Mouse (Mus musculus): ENCODE data around the gene Mmaa. TPM values are rescaled to one million over a fixed set of nuclear protein-coding genes. Genes with fewer than 3 reads are reported as not detected.

The Mmaa gene
- polyA plus RNA-seq, 1 experiment: 0.04 TPM

DNA sequence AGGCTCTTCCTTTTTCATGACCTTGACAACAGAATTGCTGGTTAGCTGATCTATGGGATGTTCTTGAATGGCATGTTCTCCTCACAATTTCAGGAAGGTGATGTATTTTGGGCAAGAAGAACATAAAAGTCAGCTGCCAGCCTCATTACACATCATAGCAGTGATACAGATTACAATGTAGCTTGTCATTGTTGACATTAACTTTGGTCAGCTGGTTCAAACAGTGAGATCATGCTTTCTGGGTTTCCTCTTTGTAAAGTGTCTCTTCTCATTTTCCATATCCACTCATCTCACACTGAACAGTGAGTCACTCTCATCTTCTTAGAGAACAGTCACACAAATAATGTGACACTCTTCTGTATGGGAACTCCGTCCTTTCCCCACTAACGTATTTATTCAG, 51.3 kb downstream of the Mmaa start:
- no peaks in the 10 kb centered on the region for H3K36me3 ChIP-seq (ENCODE audit: control insufficient read depth)
- no peaks in the 10 kb centered on the region for H3K27me3 ChIP-seq (ENCODE audit: control insufficient read depth)
- H3K4me1 ChIP-seq (ENCODE audit: control insufficient read depth): no peaks in the 10 kb centered on the region
- H3K9me3 ChIP-seq (ENCODE audit: control insufficient read depth, low read length): no peaks in the 10 kb centered on the region
- no peak for TF ChIP-seq TAL1 (IDR thresholded peaks at IDR 0.05; ENCODE audit: low read length)
- no peak for TF ChIP-seq GATA1 (IDR thresholded peaks at IDR 0.05; ENCODE audit: low read length)
- no peak overlapping the region for H3K4me3 ChIP-seq (replicated peaks)

DNA sequence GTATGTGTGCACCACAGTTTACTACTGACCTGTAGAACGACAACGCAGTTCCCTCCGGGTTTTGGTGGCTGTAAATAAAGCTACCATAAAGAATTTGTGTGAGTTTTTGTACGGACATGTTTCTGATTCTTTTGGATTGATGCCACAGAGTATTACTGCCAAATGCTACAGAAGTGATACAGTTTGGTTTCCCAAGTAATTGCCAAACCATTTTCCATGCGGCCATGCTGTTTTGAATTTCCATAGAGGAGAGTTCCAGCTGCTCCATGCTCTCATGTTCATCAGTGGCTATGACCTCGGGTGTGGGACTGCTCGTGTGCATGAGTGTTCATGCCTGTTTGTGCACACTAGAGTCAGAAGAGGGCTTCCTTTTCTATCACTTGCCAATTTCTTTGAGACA, 54.7 kb downstream of the Mmaa start:
- no peaks in the 10 kb centered on the region for H3K9me3 ChIP-seq (ENCODE audit: control insufficient read depth, low read length)
- no peaks in the 10 kb centered on the region for H3K27me3 ChIP-seq (ENCODE audit: control insufficient read depth)
- H3K4me1 ChIP-seq (ENCODE audit: control insufficient read depth): no peaks in the 10 kb centered on the region
- TF ChIP-seq GATA1 (IDR thresholded peaks at IDR 0.05; ENCODE audit: low read length) (no peak), TAL1 (IDR thresholded peaks at IDR 0.05; ENCODE audit: low read length) (no peak)
- H3K4me3 ChIP-seq (replicated peaks): no peak overlapping the region
- H3K36me3 ChIP-seq (ENCODE audit: control insufficient read depth): no peaks in the 10 kb centered on the region

DNA sequence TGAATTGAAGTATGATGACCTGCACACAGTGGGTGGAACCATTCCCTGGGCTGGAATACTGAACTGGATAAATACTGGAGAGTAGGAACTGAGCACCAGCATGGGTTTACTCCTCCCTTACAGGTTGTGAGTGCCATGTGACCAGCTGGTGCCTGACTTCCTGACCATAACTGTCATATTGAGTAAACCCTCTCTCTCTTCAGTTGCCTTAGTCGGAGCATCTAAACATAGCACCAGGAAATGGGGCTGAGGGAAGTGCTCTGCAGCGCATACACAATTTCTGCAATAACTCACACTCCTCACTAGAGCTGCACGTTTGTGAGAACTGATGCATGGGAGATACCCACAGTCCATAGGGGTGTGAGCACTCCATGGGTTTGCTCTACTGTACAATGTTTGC, 55.4 kb downstream of the Mmaa start:
- H3K27me3 ChIP-seq (ENCODE audit: control insufficient read depth): no peaks in the 10 kb centered on the region
- TF ChIP-seq TAL1 (IDR thresholded peaks at IDR 0.05; ENCODE audit: low read length) (no peak), GATA1 (IDR thresholded peaks at IDR 0.05; ENCODE audit: low read length) (no peak)
- no peaks in the 10 kb centered on the region for H3K9me3 ChIP-seq (ENCODE audit: control insufficient read depth, low read length)
- no peaks in the 10 kb centered on the region for H3K36me3 ChIP-seq (ENCODE audit: control insufficient read depth)
- no peaks in the 10 kb centered on the region for H3K4me1 ChIP-seq (ENCODE audit: control insufficient read depth)
- no peak overlapping the region for H3K4me3 ChIP-seq (replicated peaks)

DNA sequence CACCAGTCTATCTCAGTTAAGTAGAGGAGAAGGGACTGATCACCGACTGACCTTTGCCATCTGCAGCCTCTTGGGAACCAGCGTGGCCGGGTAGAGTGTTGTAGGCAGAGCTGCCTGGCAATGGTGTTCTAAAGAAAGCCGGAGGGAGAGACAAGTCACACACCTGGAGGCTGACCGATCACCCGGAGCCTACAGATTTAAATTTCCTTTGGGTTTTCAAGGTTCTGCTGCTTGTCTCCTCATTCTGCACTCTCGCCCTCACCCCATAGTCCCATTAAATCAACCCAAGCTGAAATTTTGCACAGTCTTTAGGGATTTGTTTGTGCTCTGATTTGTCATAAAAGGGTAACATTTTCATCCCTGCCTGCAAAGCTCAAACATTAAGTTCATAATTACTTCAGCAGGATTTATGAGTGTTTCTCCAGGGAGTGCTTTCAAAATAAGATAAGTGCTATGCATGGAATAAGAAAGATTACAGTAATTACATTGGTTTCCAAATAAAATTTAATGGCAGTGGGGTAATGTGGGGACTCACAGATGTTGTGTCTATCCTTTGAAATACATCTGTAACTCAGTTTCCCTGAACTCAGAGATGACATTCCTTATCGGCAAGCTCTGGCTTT, 65.4 kb downstream of the Mmaa start:
- H3K9me3 ChIP-seq (ENCODE audit: control insufficient read depth, low read length): no peaks in the 10 kb centered on the region; the same call in 1 of the 2 replicates
- H3K4me3 ChIP-seq (replicated peaks): no peak overlapping the region
- TF ChIP-seq TAL1 (IDR thresholded peaks at IDR 0.05; ENCODE audit: low read length) (no peak), GATA1 (IDR thresholded peaks at IDR 0.05; ENCODE audit: low read length) (no peak)
- H3K4me1 ChIP-seq (ENCODE audit: control insufficient read depth): no peaks in the 10 kb centered on the region
- H3K27me3 ChIP-seq (ENCODE audit: control insufficient read depth): no peaks in the 10 kb centered on the region
- H3K36me3 ChIP-seq (ENCODE audit: control insufficient read depth): no peaks in the 10 kb centered on the region

DNA sequence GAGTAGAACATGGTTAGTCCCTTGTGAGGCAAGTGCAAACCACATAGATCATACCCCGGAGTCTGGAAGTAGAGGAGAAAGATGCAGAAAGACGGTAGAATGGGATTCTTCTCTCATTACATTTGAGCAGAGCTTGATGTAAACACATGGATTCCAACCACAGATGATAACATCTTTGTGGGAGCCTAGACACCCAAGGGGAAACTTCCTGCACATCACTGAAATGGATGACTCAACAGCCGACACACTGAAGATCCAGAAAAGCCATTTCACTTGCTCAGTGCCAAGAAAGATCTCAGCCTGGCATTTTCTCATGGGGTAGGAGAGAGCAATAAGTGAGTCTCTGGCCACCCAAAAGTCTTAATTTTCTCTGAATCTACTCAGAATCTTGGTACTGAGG, 66.8 kb downstream of the Mmaa start:
- H3K4me3 ChIP-seq (replicated peaks): no peak overlapping the region
- no peaks in the 10 kb centered on the region for H3K4me1 ChIP-seq (ENCODE audit: control insufficient read depth)
- no peaks in the 10 kb centered on the region; the same call in 1 of the 2 replicates for H3K9me3 ChIP-seq (ENCODE audit: control insufficient read depth, low read length)
- TF ChIP-seq TAL1 (IDR thresholded peaks at IDR 0.05; ENCODE audit: low read length) (no peak), GATA1 (IDR thresholded peaks at IDR 0.05; ENCODE audit: low read length) (no peak)
- H3K27me3 ChIP-seq (ENCODE audit: control insufficient read depth): no peaks in the 10 kb centered on the region
- no peaks in the 10 kb centered on the region for H3K36me3 ChIP-seq (ENCODE audit: control insufficient read depth)

DNA sequence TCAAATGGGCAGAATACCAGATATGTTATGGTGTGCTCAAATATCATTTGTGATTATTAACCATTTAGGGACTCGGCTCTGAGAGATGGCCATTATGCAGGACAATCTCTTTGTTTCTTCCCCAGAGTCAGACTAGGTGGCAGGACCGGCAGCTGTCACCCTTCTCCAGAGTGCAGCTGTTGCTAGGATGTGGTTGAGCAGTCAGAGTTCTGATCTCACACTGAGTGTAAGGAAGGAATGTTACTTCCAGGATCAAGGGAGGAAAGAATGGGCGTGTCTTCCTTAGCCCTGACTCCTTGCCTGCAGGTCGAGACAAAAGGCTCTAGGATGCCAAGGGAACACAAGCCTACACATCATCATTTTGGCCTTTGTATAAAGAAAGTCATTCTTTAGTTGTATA, 67.5 kb downstream of the Mmaa start:
- TF ChIP-seq TAL1 (IDR thresholded peaks at IDR 0.05; ENCODE audit: low read length): no peak
- no peak for TF ChIP-seq GATA1 (IDR thresholded peaks at IDR 0.05; ENCODE audit: low read length)
- Histone ChIP-seq H3K4me3 (replicated peaks) (no peak overlapping the region), H3K9me3 (ENCODE audit: control insufficient read depth, low read length) (no peaks in the 10 kb centered on the region; the same call in 1 of the 2 replicates), H3K36me3 (ENCODE audit: control insufficient read depth) (no peaks in the 10 kb centered on the region), H3K27me3 (ENCODE audit: control insufficient read depth) (no peaks in the 10 kb centered on the region), H3K4me1 (ENCODE audit: control insufficient read depth) (no peaks in the 10 kb centered on the region)

DNA sequence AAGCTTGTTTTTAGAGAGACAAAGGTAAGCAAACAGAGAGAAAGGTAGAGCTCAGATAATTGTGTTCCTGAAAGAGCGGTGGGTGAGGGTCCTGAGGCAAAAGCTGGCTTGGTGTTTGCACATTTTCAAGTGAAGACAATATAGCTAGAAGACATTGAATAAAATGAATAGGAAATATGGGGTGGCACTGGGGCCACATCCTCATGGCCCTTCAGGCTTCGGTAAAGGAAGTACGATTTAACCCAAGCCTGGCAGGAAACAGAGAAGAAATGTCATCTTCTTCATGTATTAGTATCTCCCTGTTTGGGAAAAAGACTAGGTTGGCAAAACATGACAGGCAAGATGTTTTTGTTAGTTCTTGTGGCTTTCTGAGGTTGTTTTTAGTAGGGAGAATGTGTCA, 68.7 kb downstream of the Mmaa start:
- H3K4me1 ChIP-seq (ENCODE audit: control insufficient read depth): no peaks in the 10 kb centered on the region
- no peaks in the 10 kb centered on the region for H3K36me3 ChIP-seq (ENCODE audit: control insufficient read depth)
- H3K4me3 ChIP-seq (replicated peaks): no peak overlapping the region
- no peaks in the 10 kb centered on the region for H3K27me3 ChIP-seq (ENCODE audit: control insufficient read depth)
- H3K9me3 ChIP-seq (ENCODE audit: control insufficient read depth, low read length): no peaks in the 10 kb centered on the region
- TF ChIP-seq TAL1 (IDR thresholded peaks at IDR 0.05; ENCODE audit: low read length): no peak

DNA sequence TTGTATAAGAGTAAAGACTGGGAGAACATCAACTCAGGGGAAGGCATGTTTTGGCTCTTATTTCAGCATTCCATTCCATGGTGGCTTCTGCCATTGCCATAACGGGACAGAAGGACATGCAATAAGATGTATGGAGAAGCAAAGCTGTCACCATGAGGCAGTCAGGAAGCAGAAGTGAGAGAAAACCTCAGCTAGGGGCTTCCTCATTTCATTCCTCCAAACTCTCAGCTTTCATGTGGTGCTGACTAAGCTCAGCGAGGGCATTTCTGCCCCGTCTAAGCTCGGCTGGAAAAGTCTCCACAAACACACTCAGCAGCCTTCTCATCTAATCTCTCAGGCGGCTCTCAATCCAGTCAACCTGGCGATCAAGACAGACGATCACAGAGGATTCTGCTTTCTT, 69.2 kb downstream of the Mmaa start:
- H3K36me3 ChIP-seq (ENCODE audit: control insufficient read depth): no peaks in the 10 kb centered on the region
- H3K27me3 ChIP-seq (ENCODE audit: control insufficient read depth): no peaks in the 10 kb centered on the region
- H3K4me1 ChIP-seq (ENCODE audit: control insufficient read depth): no peaks in the 10 kb centered on the region
- H3K9me3 ChIP-seq (ENCODE audit: control insufficient read depth, low read length): no peaks in the 10 kb centered on the region
- TF ChIP-seq GATA1 (IDR thresholded peaks at IDR 0.05; ENCODE audit: low read length) (no peak), TAL1 (IDR thresholded peaks at IDR 0.05; ENCODE audit: low read length) (no peak)
- no peak overlapping the region for H3K4me3 ChIP-seq (replicated peaks)

DNA sequence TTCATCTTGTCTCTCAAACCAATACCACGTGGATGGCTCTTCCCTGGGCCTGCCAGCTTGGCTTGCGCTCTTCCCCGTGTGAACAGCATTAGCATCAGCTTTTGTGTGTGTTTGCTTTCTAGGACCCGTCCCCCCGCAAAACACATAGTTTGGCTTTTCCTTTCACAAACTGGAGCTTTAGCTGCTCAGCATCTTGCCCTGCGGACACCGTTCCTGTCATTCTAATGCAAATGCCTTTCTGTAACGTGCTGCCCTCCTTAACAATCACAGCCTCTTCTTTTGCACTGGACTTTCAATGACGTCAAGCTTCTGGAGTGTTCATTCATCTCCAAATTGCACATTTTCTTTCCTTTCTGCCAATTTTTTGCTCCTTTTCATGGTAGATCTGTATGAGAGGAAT, 70.4 kb downstream of the Mmaa start:
- H3K27me3 ChIP-seq (ENCODE audit: control insufficient read depth): no peaks in the 10 kb centered on the region
- H3K36me3 ChIP-seq (ENCODE audit: control insufficient read depth): no peaks in the 10 kb centered on the region
- H3K4me1 ChIP-seq (ENCODE audit: control insufficient read depth): no peaks in the 10 kb centered on the region
- no peak overlapping the region for H3K4me3 ChIP-seq (replicated peaks)
- TF ChIP-seq GATA1 (IDR thresholded peaks at IDR 0.05; ENCODE audit: low read length) (no peak), TAL1 (IDR thresholded peaks at IDR 0.05; ENCODE audit: low read length) (no peak)
- H3K9me3 ChIP-seq (ENCODE audit: control insufficient read depth, low read length): no peaks in the 10 kb centered on the region

DNA sequence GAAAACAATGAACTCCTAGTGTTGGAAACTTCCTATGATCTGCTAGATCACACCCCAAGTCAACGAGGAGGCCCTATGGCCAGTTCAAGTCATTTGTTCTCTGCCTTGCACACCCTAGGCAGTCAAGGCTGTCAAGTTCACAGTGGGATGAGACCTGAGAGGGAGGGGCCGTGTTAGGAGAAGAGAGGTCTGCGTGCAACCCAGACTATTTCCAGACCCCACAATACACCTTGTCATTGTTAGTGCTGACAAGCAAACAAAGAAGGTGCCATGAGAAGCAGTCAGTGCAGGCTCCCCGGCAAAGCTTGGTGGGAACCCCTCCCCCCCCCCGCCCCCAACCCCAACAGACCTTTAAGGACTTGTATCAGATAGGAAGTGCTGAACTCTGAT, 72.0 kb downstream of the Mmaa start:
- no peaks in the 10 kb centered on the region for H3K9me3 ChIP-seq (ENCODE audit: control insufficient read depth, low read length)
- TF ChIP-seq GATA1 (IDR thresholded peaks at IDR 0.05; ENCODE audit: low read length) (no peak), TAL1 (IDR thresholded peaks at IDR 0.05; ENCODE audit: low read length) (no peak)
- H3K4me3 ChIP-seq (replicated peaks): no peak overlapping the region
- no peaks in the 10 kb centered on the region for H3K4me1 ChIP-seq (ENCODE audit: control insufficient read depth)
- H3K36me3 ChIP-seq (ENCODE audit: control insufficient read depth): no peaks in the 10 kb centered on the region
- H3K27me3 ChIP-seq (ENCODE audit: control insufficient read depth): no peaks in the 10 kb centered on the region

Measured in erythroblast, embryonic 14.5 days (primary cell).